Mouse (Mus musculus) embryonic facial prominence, embryonic 11.5 days (tissue): ENCODE measurements around the gene Dtx4. TPM values are rescaled to one million over a fixed set of nuclear protein-coding genes. Genes with fewer than 3 reads are reported as not detected.
A peak's percentile ranks its signal among the peaks of the same experiment; 100 is the strongest.

ENCODE experiments used
- ATAC-seq: fragments of 200-750 bp; cut with Nextera tagmentation; replicated peaks from 2 replicates; pipeline ENCODE4 v1.8.0; 2017; ENCODE audit warnings: low read depth; ENCODE audit not compliant: insufficient number of reproducible peaks, low FRiP score, low TSS enrichment
- DNase-seq: peaks from one replicate; pipeline ENCODE4 v3.0.0-alpha.2; 2015; ENCODE audit warnings: low spot score
- H3K27ac ChIP-seq: fragments of 300-500 bp; sonication (generic); replicated peaks from 2 replicates; pipeline ENCODE4 v1.5.1; 2014; ENCODE audit warnings: mild to moderate bottlenecking, low read depth, low read length, control low read depth
- H3K27me3 ChIP-seq: fragments of 300-500 bp; sonication (generic); 2 replicates; pipeline ENCODE4 v1.6.1; 2014; ENCODE audit warnings: mild to moderate bottlenecking, low read length, moderate library complexity, mixed read lengths; ENCODE audit not compliant: control insufficient read depth, insufficient read depth
- H3K36me3 ChIP-seq: fragments of 300-500 bp; sonication (generic); replicated peaks from 2 replicates; pipeline ENCODE4 v1.6.1; 2014; ENCODE audit warnings: low read depth, mild to moderate bottlenecking, low read length, moderate library complexity, mixed read lengths; ENCODE audit not compliant: control insufficient read depth, insufficient read depth
- H3K4me1 ChIP-seq: fragments of 300-500 bp; sonication (generic); 2 replicates; pipeline ENCODE4 v1.6.1; 2014; ENCODE audit warnings: low read length, mixed read lengths; ENCODE audit not compliant: control insufficient read depth, insufficient read depth
- H3K4me2 ChIP-seq: fragments of 300-500 bp; sonication (generic); 2 replicates; pipeline ENCODE4 v1.6.1; 2014; ENCODE audit warnings: low read depth, mild to moderate bottlenecking, control low read depth, low read length, moderate library complexity
- H3K4me3 ChIP-seq: fragments of 300-500 bp; sonication (generic); 2 replicates; pipeline ENCODE4 v1.5.1; 2014; ENCODE audit warnings: low read depth, low read length, control low read depth
- H3K9ac ChIP-seq: fragments of 300-500 bp; sonication (generic); replicated peaks from 2 replicates; pipeline ENCODE4 v1.6.1; 2014; ENCODE audit warnings: mild to moderate bottlenecking, control low read depth, low read length
- H3K9me3 ChIP-seq: fragments of 300-500 bp; sonication (generic); replicated peaks from 2 replicates; pipeline ENCODE4 v1.6.1; 2016; ENCODE audit warnings: mild to moderate bottlenecking, low read length, inconsistent platforms, mixed read lengths; ENCODE audit not compliant: control insufficient read depth
- WGBS: fragments of 180-500 bp; shearing (Covaris S2); extraction: QIAGEN DNeasy Blood & Tissue Kit; methylation state at CpG from one replicate; pipeline ENCODE4 v1.1.7; 2014; 5-methylcytosine and 5-hydroxymethylcytosine counted together
- polyA plus RNA-seq: library from polyadenylated mRNA; unstranded; fragments of >200 nt; fragmentation: Nextera tagmentation; extraction: Ambion mirVana; gene quantifications from 2 replicates; pipeline ENCODE4 v1.2.1, GENCODE M21; 2014

The Dtx4 gene
- polyA plus RNA-seq, 1 experiment from 2014 or later: 14.0 TPM

GRCm38 (mm10) chr19:12537168-12537567, 35.9 kb upstream of the Dtx4 start:
- no peak for DNase-seq

GRCm38 (mm10) chr19:12523377-12523776, 22.1 kb upstream of the Dtx4 start:
- H3K9me3 ChIP-seq: no peaks in the 10 kb centered on the region
- no peaks in the 10 kb centered on the region for H3K27me3 ChIP-seq
- H3K36me3 ChIP-seq: no peaks in the 10 kb centered on the region
- no peak overlapping the region for H3K4me3 ChIP-seq
- H3K4me1 ChIP-seq: no peaks in the 10 kb centered on the region
- H3K9ac ChIP-seq: no peak overlapping the region
- 55% methylated on average over 4 of the region's 4 CpGs for WGBS
- H3K27ac ChIP-seq: no peak overlapping the region
- ATAC-seq: peak; percentile 44; the same call in 1 of the 2 replicates
- DNase-seq: no peak
- no peak overlapping the region for H3K4me2 ChIP-seq

More at GRCm38 (mm10) chr19:12537168-12537567, 35.9 kb upstream of the Dtx4 start:
- H3K9ac ChIP-seq: no peak overlapping the region
- no peaks in the 10 kb centered on the region for H3K27me3 ChIP-seq
- no peaks in the 10 kb centered on the region for H3K4me1 ChIP-seq
- no peak overlapping the region for H3K27ac ChIP-seq
- no peak overlapping the region for H3K4me3 ChIP-seq
- no peak for ATAC-seq
- H3K36me3 ChIP-seq: no peaks in the 10 kb centered on the region
- H3K4me2 ChIP-seq: no peak overlapping the region
- no peaks in the 10 kb centered on the region for H3K9me3 ChIP-seq

- Histone ChIP-seq H3K4me2 (peak overlapping the region; percentile 52), H3K27ac (no peak overlapping the region)
Observed at GRCm38 (mm10) chr19:12518541-12518890, 17.3 kb upstream of the Dtx4 start.

GRCm38 (mm10) chr19:12517671-12518540, 16.7 kb upstream of the Dtx4 start:
- Histone ChIP-seq H3K9me3 (no peaks in the 10 kb centered on the region), H3K27ac (no peak overlapping the region), H3K36me3 (no peaks in the 10 kb centered on the region), H3K4me1 (no peaks in the 10 kb centered on the region), H3K4me2 (peak overlapping the region; percentile 52), H3K27me3 (no peaks in the 10 kb centered on the region), H3K4me3 (peak overlapping the region; percentile 41), H3K9ac (peak overlapping the region; percentile 70)
- ATAC-seq (peak; percentile 75), DNase-seq (peak; percentile 87)
- WGBS: under 1% methylated on average over 15 of the region's 16 CpGs

More at GRCm38 (mm10) chr19:12518541-12518890, 17.3 kb upstream of the Dtx4 start:
- H3K4me3 ChIP-seq: no peak overlapping the region
- H3K27me3 ChIP-seq: no peaks in the 10 kb centered on the region
- H3K36me3 ChIP-seq: no peaks in the 10 kb centered on the region
- no peak for ATAC-seq
- no peaks in the 10 kb centered on the region for H3K9me3 ChIP-seq
- DNase-seq: no peak
- no peak overlapping the region; the same call in 1 of the 2 replicates for H3K9ac ChIP-seq
- no peaks in the 10 kb centered on the region for H3K4me1 ChIP-seq

GRCm38 (mm10) chr19:12514621-12515020, 13.4 kb upstream of the Dtx4 start:
- Histone ChIP-seq H3K9ac (no peak overlapping the region), H3K36me3 (no peaks in the 10 kb centered on the region), H3K9me3 (no peaks in the 10 kb centered on the region), H3K4me3 (no peak overlapping the region), H3K4me1 (no peaks in the 10 kb centered on the region), H3K27ac (no peak overlapping the region), H3K4me2 (no peak overlapping the region), H3K27me3 (no peaks in the 10 kb centered on the region)
- ATAC-seq: no peak
- DNase-seq: no peak

- WGBS: 90% methylated on average over 7 of the region's 7 CpGs
- Histone ChIP-seq H3K4me1 (no peaks in the 10 kb centered on the region; the same call in 1 of the 2 replicates), H3K27me3 (no peaks in the 10 kb centered on the region), H3K36me3 (no peaks in the 10 kb centered on the region), H3K27ac (no peak overlapping the region), H3K4me2 (no peak overlapping the region), H3K9ac (no peak overlapping the region), H3K9me3 (no peaks in the 10 kb centered on the region), H3K4me3 (no peak overlapping the region)
- ATAC-seq (no peak), DNase-seq (no peak)
Observed at GRCm38 (mm10) chr19:12502756-12503155, 1.5 kb upstream of the Dtx4 start.

GRCm38 (mm10) chr19:12500881-12501311, 358 bp downstream of the Dtx4 start:
- Histone ChIP-seq H3K4me1 (no peaks in the 10 kb centered on the region; the same call in 1 of the 2 replicates), H3K4me2 (peak overlapping the region; percentile 97), H3K27me3 (no peaks in the 10 kb centered on the region), H3K36me3 (no peaks in the 10 kb centered on the region), H3K27ac (peak overlapping the region; percentile 73), H3K9ac (peak overlapping the region; percentile 88), H3K4me3 (peak overlapping the region; percentile 64), H3K9me3 (no peaks in the 10 kb centered on the region)
- WGBS: 1% methylated on average over 33 of the region's 38 CpGs
- peak; percentile 78 for ATAC-seq
- peak; percentile 25 for DNase-seq

GRCm38 (mm10) chr19:12500124-12500523, 1.1 kb downstream of the Dtx4 start:
- 6% methylated on average over 3 of the region's 3 CpGs for WGBS
- Histone ChIP-seq H3K4me3 (peak overlapping the region; percentile 64), H3K36me3 (no peaks in the 10 kb centered on the region), H3K27me3 (no peaks in the 10 kb centered on the region), H3K27ac (no peak overlapping the region), H3K9ac (peak overlapping the region; percentile 88), H3K4me1 (no peaks in the 10 kb centered on the region; the same call in 1 of the 2 replicates), H3K4me2 (peak overlapping the region; percentile 97), H3K9me3 (no peaks in the 10 kb centered on the region)
- ATAC-seq: peak; percentile 41; the same call in 1 of the 2 replicates
- DNase-seq: peak; percentile 50
